Mouse (Mus musculus) liver, embryonic 12.5 days (tissue): ENCODE results near the gene Mdfi. TPM values are rescaled to one million over a fixed set of nuclear protein-coding genes. Genes with fewer than 3 reads are reported as not detected.

Source experiments
- ATAC-seq: fragments of 200-750 bp; cut with Nextera tagmentation; 2 replicates; pipeline ENCODE4 v1.8.0; 2017; ENCODE audit warnings: moderate number of reproducible peaks, mild to moderate bottlenecking, moderate library complexity
- H3K27ac ChIP-seq: fragments of 300-500 bp; sonication (generic); 2 replicates; pipeline ENCODE4 v1.5.1; 2016; ENCODE audit warnings: mild to moderate bottlenecking
- H3K27me3 ChIP-seq: fragments of 300-500 bp; sonication (generic); replicated peaks from 2 replicates; pipeline ENCODE4 v1.6.1; 2016; ENCODE audit warnings: mild to moderate bottlenecking, moderate library complexity
- H3K36me3 ChIP-seq: fragments of 300-500 bp; sonication (generic); 2 replicates; pipeline ENCODE4 v1.6.1; 2016; ENCODE audit warnings: mild to moderate bottlenecking, moderate library complexity
- H3K4me1 ChIP-seq: fragments of 300-500 bp; sonication (generic); 2 replicates; pipeline ENCODE4 v1.6.1; 2016
- H3K4me2 ChIP-seq: fragments of 300-500 bp; sonication (generic); 2 replicates; pipeline ENCODE4 v1.6.1; 2016; ENCODE audit warnings: mild to moderate bottlenecking, moderate library complexity
- H3K4me3 ChIP-seq: fragments of 300-500 bp; sonication (generic); 2 replicates; pipeline ENCODE4 v1.5.1; 2016; ENCODE audit warnings: mild to moderate bottlenecking, moderate library complexity
- H3K9ac ChIP-seq: fragments of 300-500 bp; sonication (generic); 2 replicates; pipeline ENCODE4 v1.6.1; 2016; ENCODE audit warnings: mild to moderate bottlenecking, moderate library complexity
- H3K9me3 ChIP-seq: fragments of 300-500 bp; sonication (generic); replicated peaks from 2 replicates; pipeline ENCODE4 v1.6.1; 2016; ENCODE audit warnings: mild to moderate bottlenecking, moderate library complexity
- WGBS: fragments of 180-500 bp; shearing (Covaris S2); methylation state at CpG from one replicate; pipeline ENCODE4 v1.1.7; 2016; ENCODE audit not compliant: insufficient replicate concordance; 5-methylcytosine and 5-hydroxymethylcytosine counted together
- polyA plus RNA-seq: library from polyadenylated mRNA; unstranded; fragments of >200 nt; fragmentation: Nextera tagmentation; extraction: Ambion mirVana; gene quantifications from 2 replicates; pipeline ENCODE4 v1.2.1, GENCODE M21; 2016

The Mdfi gene
- polyA plus RNA-seq, 1 experiment from 2014 or later = 3.5 TPM

- ATAC-seq = no peak
- Histone ChIP-seq H3K4me1 (peaks cover 31% of the 10 kb centered on the region), H3K9ac (no peak overlapping the region), H3K27ac (no peak overlapping the region), H3K4me2 (no peak overlapping the region), H3K27me3 (peaks cover 4% of the 10 kb centered on the region; the same call in 1 of the 2 replicates), H3K36me3 (no peaks in the 10 kb centered on the region), H3K9me3 (no peaks in the 10 kb centered on the region), H3K4me3 (no peak overlapping the region)
- 71% methylated on average over 16 of the region's 16 CpGs for WGBS
These were observed 38.2 kb downstream of the Mdfi start for GRCm38 (mm10) chr17:47796156-47796816.

DNA sequence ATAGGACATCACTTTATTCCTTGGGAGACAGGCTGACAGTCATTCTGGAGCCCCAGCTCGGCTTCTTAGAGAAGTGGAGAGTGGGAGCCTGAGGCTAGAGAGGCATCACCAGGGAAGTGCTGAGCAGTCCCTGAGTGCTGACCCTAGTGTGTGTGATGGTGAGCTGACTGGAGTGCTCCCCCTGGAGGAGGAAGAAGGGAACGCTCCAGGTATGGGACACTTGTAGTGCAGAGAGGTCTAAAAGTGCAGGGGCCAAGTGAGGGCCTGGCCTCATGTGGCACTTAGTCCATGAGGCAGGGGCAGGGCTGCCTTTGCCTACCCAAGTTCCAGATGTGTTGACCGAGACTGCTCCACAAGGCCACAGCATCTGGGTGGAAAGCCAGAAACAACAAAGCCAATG, 39.0 kb downstream of the Mdfi start:
- no peaks in the 10 kb centered on the region for H3K9me3 ChIP-seq
- H3K4me1 ChIP-seq = peaks cover 31% of the 10 kb centered on the region
- H3K9ac ChIP-seq = no peak overlapping the region
- H3K4me3 ChIP-seq = no peak overlapping the region
- H3K36me3 ChIP-seq = peaks cover 2% of the 10 kb centered on the region; the same call in 1 of the 2 replicates
- no peak for ATAC-seq
- H3K27me3 ChIP-seq = peaks cover 7% of the 10 kb centered on the region; the same call in 1 of the 2 replicates
- WGBS = 27% methylated on average over 3 of the region's 3 CpGs
- no peak overlapping the region for H3K4me2 ChIP-seq
- no peak overlapping the region for H3K27ac ChIP-seq

DNA sequence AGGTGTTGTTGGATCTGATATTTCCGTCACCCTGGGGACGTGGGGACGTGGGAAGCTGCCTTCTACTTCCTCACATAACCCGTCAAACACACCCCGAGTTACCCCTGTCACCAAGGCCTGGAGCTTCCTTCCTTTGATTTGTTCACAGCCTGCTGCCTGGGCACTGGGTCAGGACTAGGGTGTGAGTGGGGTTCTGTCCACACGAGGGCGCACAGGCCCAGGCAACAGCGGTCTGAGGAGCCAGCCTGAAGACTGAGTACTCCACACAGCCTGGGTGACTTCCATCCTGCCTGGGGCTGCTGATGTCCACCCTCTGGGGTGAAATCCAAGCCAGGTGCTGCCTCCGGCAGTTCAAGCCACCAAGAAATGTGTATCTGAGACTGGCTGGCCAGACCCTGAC, 41.1 kb downstream of the Mdfi start:
- no peak overlapping the region for H3K4me2 ChIP-seq
- peaks cover 32% of the 10 kb centered on the region for H3K4me1 ChIP-seq
- H3K27me3 ChIP-seq = peaks cover 20% of the 10 kb centered on the region
- peaks cover 3% of the 10 kb centered on the region; the same call in 1 of the 2 replicates for H3K36me3 ChIP-seq
- H3K9me3 ChIP-seq = no peaks in the 10 kb centered on the region
- 11% methylated on average over 9 of the region's 9 CpGs for WGBS
- H3K4me3 ChIP-seq = no peak overlapping the region
- H3K27ac ChIP-seq = no peak overlapping the region
- H3K9ac ChIP-seq = no peak overlapping the region
- peak; percentile 61 for ATAC-seq

DNA sequence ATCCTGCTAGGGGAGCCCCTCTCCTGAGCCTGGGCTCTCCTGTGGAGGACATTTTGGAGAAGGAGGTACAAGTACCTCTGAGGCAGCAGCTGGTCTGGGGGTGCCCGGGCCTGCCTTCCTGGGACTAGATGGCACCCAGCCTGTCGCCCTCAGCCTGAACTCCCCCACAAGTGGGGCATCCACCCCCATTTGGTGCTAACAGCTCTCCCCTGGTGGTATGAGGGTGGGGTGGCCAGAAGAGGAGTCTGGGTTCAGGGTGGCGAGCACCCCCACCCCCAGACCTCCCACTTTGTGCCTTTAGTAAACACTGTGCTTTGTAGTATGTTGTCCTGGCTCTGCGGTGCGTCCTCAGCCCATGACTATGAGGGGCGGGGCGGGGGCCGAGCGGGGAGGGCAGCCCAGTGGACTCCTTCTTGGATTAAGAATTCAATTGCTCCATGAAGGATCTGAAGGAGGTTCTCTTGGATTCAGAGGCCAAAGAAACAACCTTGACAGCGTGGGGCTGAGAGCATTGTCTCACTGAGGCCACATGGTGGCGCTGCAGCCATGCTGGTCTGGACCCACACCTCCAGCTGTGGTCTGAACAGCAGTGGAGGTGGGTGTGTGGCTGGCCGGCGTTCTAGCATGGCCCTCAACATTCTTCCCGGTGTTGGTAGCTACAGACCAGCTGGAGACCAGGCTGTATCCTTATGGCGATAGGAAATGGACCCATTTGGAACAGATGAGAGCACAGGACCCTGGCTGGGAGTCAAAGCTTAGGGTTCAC, 42.2 kb downstream of the Mdfi start:
- peaks cover 3% of the 10 kb centered on the region; the same call in 1 of the 2 replicates for H3K36me3 ChIP-seq
- H3K27ac ChIP-seq = no peak overlapping the region
- H3K4me3 ChIP-seq = no peak overlapping the region
- peaks cover 33% of the 10 kb centered on the region for H3K4me1 ChIP-seq
- ATAC-seq = no peak
- no peaks in the 10 kb centered on the region for H3K9me3 ChIP-seq
- no peak overlapping the region for H3K4me2 ChIP-seq
- H3K9ac ChIP-seq = no peak overlapping the region
- H3K27me3 ChIP-seq = peaks cover 31% of the 10 kb centered on the region
- WGBS = 18% methylated on average over 15 of the region's 15 CpGs

- no peak for ATAC-seq
- Histone ChIP-seq H3K9ac (no peak overlapping the region), H3K4me3 (no peak overlapping the region), H3K27me3 (peaks cover 56% of the 10 kb centered on the region), H3K36me3 (peaks cover 3% of the 10 kb centered on the region; the same call in 1 of the 2 replicates), H3K27ac (no peak overlapping the region), H3K9me3 (no peaks in the 10 kb centered on the region), H3K4me1 (peaks cover 40% of the 10 kb centered on the region), H3K4me2 (no peak overlapping the region)
- WGBS = 53% methylated on average over 6 of the region's 6 CpGs
These were observed 45.5 kb downstream of the Mdfi start for GRCm38 (mm10) chr17:47788996-47789395.

GRCm38 (mm10) chr17:47788306-47788705, 46.2 kb downstream of the Mdfi start:
- Histone ChIP-seq H3K4me2 (no peak overlapping the region), H3K36me3 (peaks cover 3% of the 10 kb centered on the region; the same call in 1 of the 2 replicates), H3K9me3 (no peaks in the 10 kb centered on the region), H3K27me3 (peaks cover 61% of the 10 kb centered on the region), H3K4me3 (no peak overlapping the region), H3K27ac (no peak overlapping the region), H3K4me1 (peaks cover 43% of the 10 kb centered on the region), H3K9ac (no peak overlapping the region)
- 17% methylated on average over 4 of the region's 4 CpGs for WGBS
- ATAC-seq = no peak

- Histone ChIP-seq H3K36me3 (peaks cover 3% of the 10 kb centered on the region; the same call in 1 of the 2 replicates), H3K27ac (no peak overlapping the region), H3K4me3 (no peak overlapping the region), H3K27me3 (peaks cover 63% of the 10 kb centered on the region), H3K9ac (no peak overlapping the region), H3K4me1 (peaks cover 39% of the 10 kb centered on the region), H3K9me3 (no peaks in the 10 kb centered on the region), H3K4me2 (no peak overlapping the region)
- WGBS = 37% methylated on average over 8 of the region's 8 CpGs
- ATAC-seq = no peak
These were observed 46.9 kb downstream of the Mdfi start for GRCm38 (mm10) chr17:47787632-47788031.

GRCm38 (mm10) chr17:47784411-47784810, 50.1 kb downstream of the Mdfi start:
- peaks cover 59% of the 10 kb centered on the region for H3K27me3 ChIP-seq
- 21% methylated on average over 6 of the region's 6 CpGs for WGBS
- H3K9me3 ChIP-seq = no peaks in the 10 kb centered on the region
- H3K27ac ChIP-seq = no peak overlapping the region
- H3K4me1 ChIP-seq = peaks cover 32% of the 10 kb centered on the region
- ATAC-seq = no peak
- H3K4me3 ChIP-seq = no peak overlapping the region
- no peak overlapping the region for H3K4me2 ChIP-seq
- no peaks in the 10 kb centered on the region for H3K36me3 ChIP-seq
- no peak overlapping the region for H3K9ac ChIP-seq

DNA sequence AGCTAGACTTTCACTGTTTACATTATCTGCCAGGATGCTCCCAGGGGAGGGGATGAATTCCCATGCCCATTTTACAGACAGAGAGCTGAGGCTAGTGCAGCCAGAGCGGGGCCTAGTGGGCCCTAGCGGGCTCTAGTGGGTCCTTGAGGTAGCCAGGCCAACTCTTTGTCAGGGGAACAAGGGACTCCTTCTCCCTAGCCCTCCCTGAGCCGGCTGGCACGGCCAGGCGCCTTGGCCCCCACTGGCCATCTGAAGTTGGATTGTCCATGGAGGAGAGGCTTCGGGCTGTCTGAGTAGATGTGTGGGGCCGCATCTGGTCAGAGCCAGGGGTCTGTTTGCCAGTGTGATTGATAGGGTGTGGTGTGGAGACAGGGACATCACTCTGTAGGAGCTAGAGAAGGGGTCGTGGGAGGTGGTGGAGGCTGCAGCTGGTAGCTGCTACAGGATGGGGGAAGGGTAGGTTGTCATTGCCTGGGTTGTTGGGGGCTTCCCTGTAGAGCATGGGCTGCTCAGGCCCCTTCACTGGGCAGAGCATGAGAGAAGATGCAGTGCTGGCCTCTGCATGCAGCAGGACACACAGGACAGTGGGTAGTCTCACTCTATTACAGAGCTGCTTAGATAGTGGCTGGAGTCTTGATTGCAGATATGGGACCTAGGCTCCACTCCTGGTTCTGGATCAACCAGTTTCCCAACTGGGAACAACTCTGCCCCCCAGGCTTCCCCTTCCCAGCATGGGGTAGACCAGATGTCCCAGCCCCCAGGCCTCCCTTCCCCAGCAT, 50.9 kb downstream of the Mdfi start:
- Histone ChIP-seq H3K27me3 (peaks cover 53% of the 10 kb centered on the region), H3K4me3 (no peak overlapping the region), H3K4me2 (no peak overlapping the region), H3K4me1 (peaks cover 32% of the 10 kb centered on the region), H3K9me3 (no peaks in the 10 kb centered on the region), H3K9ac (no peak overlapping the region), H3K27ac (no peak overlapping the region), H3K36me3 (no peaks in the 10 kb centered on the region)
- 62% methylated on average over 8 of the region's 8 CpGs for WGBS
- peak; percentile 28; the same call in 1 of the 2 replicates for ATAC-seq

DNA sequence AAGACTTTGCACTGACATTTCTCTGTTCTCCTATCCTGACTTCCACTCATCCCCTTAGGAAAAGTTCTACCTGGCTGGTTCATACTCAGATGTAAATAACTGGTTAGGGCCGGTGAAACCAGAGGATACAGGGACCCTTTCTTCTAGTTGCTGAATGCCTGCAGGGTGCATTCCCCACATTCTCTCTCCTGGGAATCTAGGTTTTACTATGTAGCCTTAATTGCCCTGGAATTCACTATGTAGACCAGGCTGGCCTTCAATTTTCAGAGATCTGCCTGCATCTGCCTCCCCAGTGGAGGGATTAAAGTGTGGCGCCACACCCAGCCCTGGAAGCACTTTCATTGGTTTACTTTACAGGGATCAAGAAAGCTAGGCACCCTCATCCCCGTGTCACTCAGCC, 52.0 kb downstream of the Mdfi start:
- H3K9ac ChIP-seq = no peak overlapping the region
- peaks cover 43% of the 10 kb centered on the region for H3K27me3 ChIP-seq
- peaks cover 28% of the 10 kb centered on the region for H3K4me1 ChIP-seq
- no peak overlapping the region for H3K4me2 ChIP-seq
- H3K4me3 ChIP-seq = no peak overlapping the region
- H3K27ac ChIP-seq = no peak overlapping the region
- ATAC-seq = no peak
- no peaks in the 10 kb centered on the region for H3K9me3 ChIP-seq
- 64% methylated on average over 3 of the region's 3 CpGs for WGBS
- H3K36me3 ChIP-seq = no peaks in the 10 kb centered on the region

- ATAC-seq = no peak
- H3K4me3 ChIP-seq = no peak overlapping the region
- H3K9ac ChIP-seq = no peak overlapping the region
- H3K4me1 ChIP-seq = peaks cover 45% of the 10 kb centered on the region
- H3K4me2 ChIP-seq = no peak overlapping the region
- 45% methylated on average over 10 of the region's 10 CpGs for WGBS
- H3K27ac ChIP-seq = no peak overlapping the region
- peaks cover 22% of the 10 kb centered on the region for H3K27me3 ChIP-seq
- H3K9me3 ChIP-seq = no peaks in the 10 kb centered on the region
- no peaks in the 10 kb centered on the region for H3K36me3 ChIP-seq
These were observed 54.0 kb downstream of the Mdfi start for GRCm38 (mm10) chr17:47780470-47780869.
